Mouse (Mus musculus) erythroid progenitor cell, adult 5-6 weeks (primary cell): ENCODE measurements around the gene Itgbl1. TPM values are rescaled to one million over a fixed set of nuclear protein-coding genes. Genes with fewer than 3 reads are reported as not detected.
"Not testable (repeated sequence)": the region's sequence is repeated elsewhere in the genome, so short reads cannot be mapped to it uniquely, and the experiment has no call there.

Source experiments
- ATAC-seq: replicated peaks from 2 replicates; pipeline ENCODE4 v1.8.0; 2016; ENCODE audit warnings: moderate number of reproducible peaks, mild to moderate bottlenecking, moderate TSS enrichment, inconsistent platforms; ENCODE audit not compliant: poor library complexity, low FRiP score, severe bottlenecking
- total RNA-seq, 2 experiments: library from RNA; stranded (forward) in 1 of 2; stranded (reverse) in 1 of 2; fragments of 150-400 nt in 1 of 2; fragments of 186-747, 209-891 nt in 1 of 2; gene quantifications; 2 replicates each; pipeline versions ENCODE4 v1.2.3 to v1.2.4; 2015 to 2017; ENCODE audit warnings: low replicate concordance in 2 of 2

The Itgbl1 gene
- total RNA-seq (2015; ENCODE audit: low replicate concordance) (not detected in 2 replicates), total RNA-seq (2017; ENCODE audit: low replicate concordance) (not detected in 2 replicates)

DNA sequence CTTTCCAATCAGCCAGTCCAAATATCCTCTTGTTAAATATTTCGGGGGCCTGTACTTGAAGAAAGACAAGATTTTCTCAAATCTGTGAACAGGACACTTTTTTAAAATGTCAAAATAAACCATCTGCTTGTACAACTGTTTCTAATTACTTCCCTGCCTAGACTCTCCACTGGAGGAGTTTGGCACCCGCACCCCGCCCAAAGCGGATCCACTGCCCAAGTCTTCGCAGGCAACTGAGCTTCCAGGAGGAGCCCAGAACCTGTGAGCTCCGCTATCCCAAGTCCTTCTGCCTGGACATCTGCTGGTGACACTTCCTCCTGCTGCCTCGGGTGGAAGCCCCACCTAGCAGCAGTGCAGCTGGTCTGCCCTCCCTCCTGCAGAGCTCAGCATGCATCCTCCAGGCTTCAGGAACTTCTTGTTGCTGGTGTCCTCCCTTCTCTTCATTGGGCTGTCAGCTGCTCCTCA is at the start of gene Itgbl1:
Gene Itgbl1, plus strand, starts transcription at position 51 of the 465 bp plus-strand sequence.
- no peak for ATAC-seq

DNA sequence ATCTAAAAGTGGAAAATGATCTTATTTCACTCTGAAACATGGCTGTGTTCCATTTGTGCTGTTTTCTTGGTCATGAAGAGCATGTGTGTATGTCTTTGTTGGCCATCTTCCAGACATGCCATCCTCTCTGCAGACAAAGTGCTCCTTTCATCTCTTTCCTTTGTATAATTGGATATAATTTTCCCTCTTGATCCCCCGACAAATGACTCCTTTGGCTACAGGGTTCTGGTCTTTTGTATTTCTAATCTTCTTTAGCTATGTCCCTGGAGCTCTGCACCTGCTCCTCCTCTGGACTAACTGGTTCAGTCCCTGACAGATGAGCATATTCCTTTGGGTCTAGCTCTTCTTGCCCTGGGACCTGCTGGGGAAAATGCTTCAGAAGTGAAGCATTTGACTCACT is 36.8 kb upstream of the Itgbl1 start:
- ATAC-seq: no peak

DNA sequence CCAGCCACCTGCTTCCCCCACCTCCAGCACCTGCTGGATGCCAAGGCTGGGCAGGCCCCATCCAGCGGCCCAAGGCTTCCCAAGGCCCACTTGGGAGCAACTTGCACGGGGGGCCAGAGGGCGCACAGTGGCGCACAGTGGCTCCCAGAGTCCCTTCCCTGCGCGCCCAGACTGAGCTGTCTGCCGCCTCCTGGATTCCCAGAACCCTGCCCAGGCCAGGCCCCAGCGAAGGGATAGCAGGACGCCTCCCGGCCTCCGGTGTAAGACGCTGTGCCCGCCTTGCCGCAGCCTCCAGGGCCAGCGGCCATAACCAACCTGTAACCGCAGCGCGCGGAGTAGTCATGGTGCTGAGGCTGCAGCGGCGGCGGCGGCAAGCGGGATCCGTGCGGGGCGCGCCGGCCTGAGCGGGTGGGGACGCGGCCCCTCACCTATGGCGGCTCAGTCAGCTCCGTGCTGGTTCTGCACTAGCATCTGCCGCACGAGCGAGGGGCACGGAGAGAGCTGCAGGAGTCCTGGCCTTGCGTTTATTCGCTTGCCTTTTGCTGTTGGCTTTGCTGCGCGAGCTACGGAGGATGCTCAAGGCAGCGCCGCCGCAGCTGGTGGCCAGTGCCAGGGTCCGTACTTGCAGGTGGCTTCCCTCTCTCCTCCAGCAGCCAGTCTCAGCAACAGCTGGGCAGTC is 33.1 kb upstream of the Itgbl1 start, which contains the start of gene Nalcn:
Gene Nalcn, minus strand, starts transcription at position 644 of the 679 bp plus-strand sequence.
- no peak for ATAC-seq

DNA sequence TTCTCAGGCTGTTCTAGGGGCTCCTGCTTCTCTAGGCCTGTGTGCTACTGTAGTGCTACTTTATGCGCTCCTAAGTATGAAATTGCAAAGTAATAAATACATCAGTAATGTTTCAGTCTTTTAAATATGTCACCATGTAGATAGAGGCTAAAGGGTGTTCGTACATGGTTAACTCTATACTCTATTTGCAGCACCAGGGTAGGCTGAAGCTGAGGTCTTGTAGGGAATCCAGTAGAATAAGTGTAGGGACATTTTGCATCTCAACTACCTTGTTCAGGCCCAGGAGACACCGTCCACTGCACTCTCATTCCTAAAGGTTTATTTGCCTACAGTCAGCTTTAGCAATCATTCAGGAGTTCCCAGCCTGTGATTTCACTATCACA is 32.6 kb upstream of the Itgbl1 start:
- ATAC-seq: no peak

DNA sequence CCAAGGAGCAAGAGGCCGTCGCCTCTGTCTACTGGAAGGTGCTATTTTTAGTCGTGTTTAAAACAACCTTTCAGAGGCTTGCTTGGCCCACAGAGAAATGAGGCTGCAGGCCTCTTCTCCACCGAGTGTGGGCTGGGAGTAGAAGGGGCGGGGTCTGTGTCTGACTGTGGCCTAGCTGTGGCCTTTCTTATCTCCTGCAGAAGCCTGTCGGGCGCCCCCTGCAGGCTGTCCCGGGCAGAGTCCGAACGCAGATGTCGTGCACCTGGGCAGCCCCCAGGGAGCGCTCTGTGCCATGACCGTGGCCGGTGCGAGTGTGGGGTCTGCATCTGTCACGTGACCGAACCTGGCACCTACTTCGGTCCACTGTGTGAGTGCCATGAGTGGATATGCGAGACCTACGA is 1.3 kb downstream of the Itgbl1 start:
- no peak for ATAC-seq

DNA sequence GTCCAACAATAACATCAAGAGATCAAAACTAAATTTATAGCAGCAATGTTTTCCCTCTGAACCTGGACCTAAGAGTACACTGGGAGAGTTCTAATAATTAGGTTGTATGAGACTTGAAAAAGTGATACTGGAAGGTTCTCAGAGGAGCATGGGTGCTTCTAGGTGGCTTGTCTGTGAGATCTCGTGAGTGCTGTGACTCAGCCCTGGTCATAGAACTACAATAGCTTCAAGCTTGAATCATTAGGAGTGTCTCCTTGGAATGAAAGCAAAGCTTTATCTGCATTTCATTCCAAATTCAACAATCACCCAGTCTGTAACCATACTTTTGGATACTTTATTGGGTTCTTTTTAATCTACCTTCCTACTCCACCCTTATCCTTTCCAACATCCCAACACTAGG is 2.6 kb downstream of the Itgbl1 start:
- no peak for ATAC-seq

DNA sequence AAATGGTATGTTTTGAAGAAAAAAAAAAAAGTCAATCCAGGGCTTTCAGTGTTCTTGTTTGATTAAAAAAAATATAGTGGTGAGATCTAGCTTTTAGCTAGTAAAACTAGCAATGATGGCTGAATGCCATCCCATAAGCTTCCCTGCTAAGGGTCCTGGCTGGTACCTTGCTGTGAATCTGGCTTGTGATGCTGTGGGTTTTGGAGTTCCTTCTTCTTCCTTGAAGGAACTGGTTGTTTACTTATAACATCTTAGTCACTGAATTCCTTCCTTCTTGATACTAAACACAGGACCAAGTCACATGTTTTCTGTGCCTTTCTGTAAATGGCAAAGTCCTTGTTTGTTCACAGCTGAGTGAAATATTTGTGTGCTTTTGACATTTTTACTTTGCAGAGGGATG is 3.4 kb downstream of the Itgbl1 start:
- no peak for ATAC-seq

DNA sequence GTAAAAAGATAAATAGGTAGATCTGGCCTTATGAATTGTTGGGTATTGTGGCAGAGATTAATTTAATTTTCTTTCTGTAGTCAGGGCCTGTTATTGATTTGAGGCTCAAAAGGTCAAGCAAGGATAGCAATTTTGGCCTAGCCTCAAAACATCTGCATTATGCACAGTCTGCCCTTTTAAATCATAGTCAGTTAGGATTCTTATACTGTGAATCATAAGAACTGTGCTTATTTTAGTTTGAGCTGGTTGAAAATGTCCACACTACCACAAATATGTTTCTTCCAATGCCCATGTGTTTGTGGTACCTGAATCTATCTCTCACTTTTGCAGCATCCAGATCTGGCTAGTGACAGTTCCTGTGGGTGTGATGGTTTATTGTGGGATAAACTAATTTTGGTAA is 4.7 kb downstream of the Itgbl1 start:
- ATAC-seq: no peak

DNA sequence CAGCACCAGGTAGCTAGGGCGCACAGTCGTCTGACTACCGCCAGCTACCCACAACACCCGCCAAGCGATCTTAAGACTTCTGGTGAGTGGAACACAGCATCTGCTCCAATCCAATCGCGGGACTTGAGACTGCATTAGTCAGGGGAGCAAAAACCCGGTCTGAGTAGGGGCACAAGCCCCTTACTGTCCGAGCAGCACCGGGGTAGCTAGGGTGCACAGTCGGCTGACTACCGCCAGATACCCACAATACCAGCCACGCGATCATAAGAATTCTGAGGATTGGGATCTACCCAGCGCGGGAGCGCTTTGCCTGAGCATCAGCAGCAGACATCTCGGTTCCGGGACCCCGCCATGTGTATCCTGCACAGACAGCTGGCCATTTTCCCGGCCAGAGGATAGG is 11.3 kb downstream of the Itgbl1 start:
- ATAC-seq: not testable (repeated sequence)

DNA sequence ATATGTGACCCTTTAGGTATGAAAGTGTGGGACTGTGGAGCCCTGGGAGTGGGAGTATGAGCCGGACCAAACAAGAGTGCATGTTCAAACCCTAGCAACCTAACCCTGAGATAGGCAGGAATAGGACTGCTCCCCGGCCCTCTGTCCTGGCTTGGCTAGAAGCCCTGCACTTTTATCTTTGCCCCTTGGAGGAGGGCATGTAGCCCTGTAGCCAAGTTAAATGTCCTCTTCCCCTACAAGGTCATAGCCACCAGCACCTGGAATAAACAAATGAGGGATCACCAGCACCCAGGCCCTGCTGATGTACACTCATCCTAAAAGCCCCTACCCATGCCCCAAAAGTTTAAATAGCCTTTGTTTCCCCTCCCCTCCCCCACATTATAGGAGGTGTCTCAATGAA is 18.3 kb downstream of the Itgbl1 start:
- no peak for ATAC-seq

DNA sequence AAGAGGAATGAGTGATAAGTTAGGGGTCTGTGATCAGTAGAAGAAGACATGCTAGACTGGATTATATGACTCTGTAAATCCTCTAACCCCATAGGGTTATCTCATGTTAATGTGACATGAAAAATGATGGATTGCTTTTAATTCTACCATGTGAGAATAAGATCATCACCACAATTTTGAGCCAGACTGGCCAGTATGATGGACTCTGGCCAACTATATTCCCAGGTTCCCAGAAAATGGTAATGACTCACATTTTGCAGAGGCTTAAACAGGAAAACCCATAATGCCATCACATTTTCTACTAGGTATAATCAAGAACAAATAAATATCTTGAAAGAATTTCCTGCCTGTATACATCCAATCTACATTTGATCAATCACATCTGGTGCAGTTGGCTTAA is 55.0 kb downstream of the Itgbl1 start:
- ATAC-seq: no peak

DNA sequence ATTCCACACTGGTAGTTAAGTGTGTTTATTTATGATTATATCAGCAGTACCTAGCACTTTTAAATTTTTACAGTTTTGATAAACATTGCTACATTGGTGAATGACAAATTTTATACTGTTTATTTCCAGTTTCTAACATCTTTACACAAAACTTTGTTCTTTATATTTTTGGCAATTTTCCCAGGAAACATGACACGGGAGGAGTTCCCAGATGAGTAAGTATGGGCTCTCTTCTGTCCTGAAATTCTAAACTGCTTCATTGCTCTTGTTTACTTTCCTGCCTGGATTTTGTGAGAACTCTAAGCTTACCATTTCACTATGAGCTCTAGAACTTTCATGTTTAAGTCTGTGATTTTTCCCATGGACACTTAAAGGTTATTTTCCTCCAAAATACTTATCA is 82.3 kb downstream of the Itgbl1 start:
- no peak for ATAC-seq

DNA sequence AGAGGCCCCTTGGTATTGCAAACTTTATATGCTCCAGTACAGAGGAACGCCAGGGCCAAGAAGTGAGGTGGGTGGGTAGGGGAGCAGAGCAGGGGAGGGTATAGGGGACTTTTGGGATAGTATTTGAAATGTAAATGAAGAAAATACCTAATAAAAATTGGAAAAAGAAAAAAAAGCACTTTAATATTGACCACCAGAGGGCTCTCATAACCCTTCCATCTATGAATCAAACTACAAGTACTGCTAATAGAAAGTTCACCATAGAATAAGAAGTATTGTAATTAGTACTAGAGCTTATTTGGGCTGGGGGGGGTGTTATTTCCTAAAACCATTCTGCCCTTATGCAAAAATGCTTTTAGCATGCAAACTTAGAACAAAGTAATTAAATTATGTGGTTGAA is 91.2 kb downstream of the Itgbl1 start:
- no peak for ATAC-seq

DNA sequence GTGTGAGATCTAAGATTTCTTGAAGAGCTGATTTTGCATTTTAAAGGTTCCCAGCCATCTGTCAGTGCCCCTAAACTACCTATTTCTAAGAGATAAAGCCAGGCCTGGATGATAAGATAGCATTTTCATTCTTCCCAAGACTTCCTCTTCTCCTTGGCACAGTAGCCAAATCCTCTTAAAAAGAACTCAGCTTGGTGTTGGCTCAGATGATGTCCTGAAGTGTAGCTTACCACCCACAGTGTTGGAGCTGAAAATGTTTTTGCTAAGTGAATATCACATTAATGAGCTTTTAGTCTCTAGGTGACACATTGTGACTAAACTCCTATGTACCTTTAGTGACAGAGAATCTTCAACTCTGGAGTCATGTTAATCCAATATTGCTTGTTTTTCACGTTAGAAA is 99.8 kb downstream of the Itgbl1 start:
- ATAC-seq: no peak

DNA sequence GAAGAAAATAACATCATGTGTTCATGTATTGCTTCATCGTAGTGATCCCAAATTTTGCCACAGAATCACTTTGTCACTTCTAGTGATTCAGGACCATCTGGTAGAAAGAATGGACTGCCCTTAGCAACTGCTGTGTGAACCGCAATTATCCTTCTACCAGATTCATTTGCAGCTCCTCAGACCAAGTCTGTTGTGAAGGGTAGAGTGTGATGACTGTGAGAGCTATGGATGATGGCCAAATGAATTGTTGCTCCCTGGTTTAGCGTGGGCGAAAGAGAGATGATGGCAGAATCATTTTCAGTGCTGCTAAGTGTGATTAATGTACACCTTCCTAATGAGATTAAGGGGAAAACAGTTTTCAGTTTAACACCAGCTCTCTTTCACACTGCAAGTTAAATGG is 100.3 kb downstream of the Itgbl1 start:
- no peak for ATAC-seq

DNA sequence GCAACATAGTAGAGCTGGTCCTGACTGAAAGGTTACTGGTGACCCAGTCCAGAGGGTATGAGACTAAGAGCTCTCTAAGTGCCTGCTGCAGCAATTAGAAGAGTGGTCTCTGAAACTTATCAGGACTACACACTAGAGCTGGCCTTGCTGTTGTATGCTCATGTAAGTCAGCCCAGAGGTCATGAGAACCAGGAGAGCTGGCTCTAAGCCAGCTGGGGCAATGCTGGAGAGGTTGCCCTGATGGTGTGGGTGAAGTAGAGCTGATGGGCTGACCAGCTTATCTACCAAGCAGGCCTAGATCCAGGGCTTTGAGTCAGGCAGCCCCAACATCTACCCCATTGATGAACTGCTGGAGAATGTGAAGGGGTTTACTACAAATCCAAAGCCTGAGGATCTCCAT is 142.0 kb downstream of the Itgbl1 start:
- ATAC-seq: no peak

DNA sequence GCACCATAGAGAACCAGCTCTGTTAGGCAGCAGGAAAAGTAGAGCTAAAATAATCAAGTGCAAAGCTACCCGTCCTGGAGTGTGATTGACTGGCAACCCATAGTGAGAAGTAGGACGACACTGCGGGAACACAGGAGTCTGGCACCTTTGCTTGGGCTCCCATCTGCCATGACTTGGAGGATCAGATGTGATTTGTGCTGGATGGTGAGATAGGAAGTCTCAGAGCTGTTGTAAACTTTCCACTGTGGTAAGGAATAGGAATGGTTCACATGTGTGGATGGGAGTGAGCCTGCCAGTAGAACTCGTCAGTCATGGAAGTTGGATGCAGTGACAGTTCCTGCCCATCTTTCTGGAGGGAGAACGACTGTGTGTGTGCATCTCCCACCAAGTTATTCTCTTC is 177.9 kb downstream of the Itgbl1 start:
- ATAC-seq: no peak

DNA sequence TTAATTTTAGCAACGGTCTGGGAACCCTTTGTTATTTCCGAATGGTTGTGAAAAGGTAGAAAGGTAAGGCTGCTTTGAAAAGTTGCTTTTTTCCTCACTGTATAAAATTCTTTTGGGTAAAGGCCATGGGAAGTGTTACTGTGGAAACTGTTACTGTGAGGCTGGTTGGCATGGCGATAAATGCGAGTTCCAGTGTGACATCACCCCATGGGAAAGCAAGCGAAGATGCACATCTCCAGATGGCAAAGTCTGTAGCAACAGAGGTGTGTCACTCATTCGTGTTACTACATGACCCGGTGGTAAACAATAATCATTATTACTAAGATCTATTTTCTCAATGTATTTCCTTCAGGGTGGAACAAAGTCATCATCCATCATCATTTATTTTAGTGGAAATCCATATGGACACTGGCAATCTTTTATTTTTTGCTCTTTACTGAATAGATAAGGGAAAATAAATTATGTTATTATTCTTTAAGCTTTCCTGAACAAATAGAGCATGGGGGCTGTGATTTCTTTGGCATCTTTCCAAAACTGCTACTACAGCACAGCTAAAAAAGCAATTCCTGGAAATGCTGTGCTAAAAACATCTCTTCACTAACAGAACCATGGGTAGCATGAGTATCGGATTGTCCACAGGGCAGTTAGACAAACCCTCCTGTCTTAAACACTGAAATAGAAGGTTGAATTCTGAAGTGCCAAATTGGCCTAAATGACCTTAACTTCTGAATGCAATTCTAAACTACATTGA is 184.1 kb downstream of the Itgbl1 start:
- ATAC-seq: no peak

DNA sequence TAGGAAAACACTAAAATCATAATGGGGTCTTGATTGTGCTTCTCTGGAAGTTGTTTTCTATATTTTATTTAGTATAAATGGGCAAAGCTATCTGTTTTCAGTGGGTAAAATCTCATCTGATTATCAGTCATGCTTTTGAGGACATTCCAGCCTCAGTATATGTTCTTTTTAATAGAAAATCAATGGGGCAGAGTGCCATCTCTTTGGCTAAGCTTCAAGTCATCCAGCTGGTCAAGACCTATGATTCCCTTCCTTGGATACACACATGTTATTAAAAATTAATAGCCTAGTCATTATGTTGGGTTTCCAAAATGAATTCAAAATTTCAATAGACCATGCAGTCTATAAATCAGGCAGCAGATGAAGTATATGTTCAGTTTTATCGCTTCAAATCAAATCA is 204.8 kb downstream of the Itgbl1 start:
- ATAC-seq: no peak

DNA sequence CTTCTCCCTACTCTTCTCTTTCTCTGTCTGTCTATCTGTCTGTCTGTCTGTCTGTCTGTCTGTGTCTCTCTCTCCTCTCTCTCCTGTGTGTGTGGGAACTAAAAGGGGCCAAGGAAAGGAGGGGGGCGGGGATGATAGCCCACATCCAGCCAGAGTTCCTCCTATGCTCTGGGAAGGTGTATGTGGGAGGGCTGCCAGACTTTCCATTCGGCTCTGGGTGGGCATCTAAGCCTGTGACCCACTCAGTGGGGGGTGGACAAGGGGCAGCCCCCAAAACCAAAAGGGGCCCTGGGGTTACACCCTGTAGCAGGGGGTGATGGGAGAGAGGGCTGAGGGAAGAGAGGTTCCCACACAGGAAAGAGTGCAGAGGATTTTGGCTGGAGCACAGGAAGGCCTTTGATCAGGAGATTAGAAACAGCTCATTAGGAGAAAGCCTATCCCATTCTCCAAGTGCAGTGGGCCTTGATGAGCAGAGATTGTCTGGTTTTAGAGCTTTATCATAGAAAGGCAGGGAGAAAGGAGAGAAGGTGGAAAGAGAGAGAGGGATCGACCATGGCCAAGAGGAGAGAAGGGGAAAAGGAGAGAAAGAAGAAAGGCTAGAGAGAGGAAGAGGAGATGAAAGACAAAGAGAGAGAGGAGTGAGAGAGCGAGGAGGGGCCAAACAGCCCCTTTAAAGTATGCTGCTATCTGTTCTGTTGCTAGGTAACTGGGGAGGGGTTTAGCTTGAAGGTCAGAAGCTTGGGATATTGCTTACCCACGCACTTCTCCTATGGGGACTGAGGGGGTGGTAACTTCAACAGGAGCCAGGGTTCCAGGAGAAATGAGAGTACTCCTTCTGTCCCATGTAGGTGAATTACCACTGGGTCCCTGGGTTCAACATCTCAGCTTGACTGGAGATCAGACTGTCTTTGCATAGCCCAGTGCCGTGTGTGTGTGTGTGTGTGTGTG is 206.3 kb downstream of the Itgbl1 start:
- no peak for ATAC-seq
